Mouse (Mus musculus) E14TG2a.4 (cell line): ENCODE data around the gene Zfp637.

Experiments used
- CTCF ChIP-seq: conservative IDR thresholded peaks from 2 replicates; pipeline ENCODE4 v1.5.1; 2014; ENCODE audit warnings: low read length
- NANOG ChIP-seq: IDR thresholded peaks from 2 replicates; pipeline ENCODE4 v1.6.1; 2014; ENCODE audit warnings: borderline replicate concordance, low read length, mixed read lengths
- POU5F1 ChIP-seq: IDR thresholded peaks from 2 replicates; pipeline ENCODE4 v1.6.1; 2014; ENCODE audit warnings: low read length, borderline replicate concordance

GRCm38 (mm10) chr6:117862465-117862864, 21.5 kb downstream of the Zfp637 start:
- TF ChIP-seq NANOG (no peak), CTCF (no peak), POU5F1 (no peak)
